Mouse (Mus musculus): ENCODE data around the gene 1110012L19Rik.
"Not testable (repeated sequence)": the region's sequence is repeated elsewhere in the genome, so short reads cannot be mapped to it uniquely, and the experiment has no call there.

Gene 1110012L19Rik

DNA sequence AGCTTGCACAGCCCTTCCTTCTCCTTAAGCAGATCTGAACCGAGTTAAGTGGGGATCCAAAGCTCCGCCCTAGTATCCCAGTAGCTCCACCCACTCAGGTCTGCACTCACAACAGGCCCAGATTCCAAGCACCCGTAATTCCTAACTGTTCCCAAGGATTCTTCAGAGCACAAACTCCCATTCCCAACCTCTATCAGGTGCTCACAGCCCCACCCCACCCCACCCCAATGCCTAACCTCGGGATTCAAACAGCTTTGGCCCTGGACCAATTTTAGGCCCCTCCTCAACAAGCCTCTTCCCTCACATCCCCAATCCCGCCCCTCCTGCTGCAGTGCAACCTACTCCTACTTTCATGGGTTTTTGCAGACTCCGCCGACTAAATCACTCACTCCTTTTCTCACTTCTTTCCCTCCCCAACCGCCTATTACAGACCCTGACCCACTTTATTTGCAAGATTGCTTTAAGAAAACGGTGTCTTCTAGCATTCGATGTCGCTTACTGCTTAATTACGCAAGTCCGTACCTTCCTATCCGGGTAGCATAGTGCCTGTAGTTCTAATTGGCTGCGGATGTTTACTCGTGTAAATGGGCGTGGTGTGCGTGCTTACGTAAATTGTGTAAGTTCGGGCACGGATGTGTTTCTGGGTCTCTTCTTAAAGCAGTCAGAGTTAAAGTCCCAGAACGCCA lies at the start of gene 1110012L19Rik:
Gene 1110012L19Rik (plus strand): TSS at position 602 of the 686 bp plus-strand sequence.
- DNase-seq, result peak; percentile 75 to 79

DNA sequence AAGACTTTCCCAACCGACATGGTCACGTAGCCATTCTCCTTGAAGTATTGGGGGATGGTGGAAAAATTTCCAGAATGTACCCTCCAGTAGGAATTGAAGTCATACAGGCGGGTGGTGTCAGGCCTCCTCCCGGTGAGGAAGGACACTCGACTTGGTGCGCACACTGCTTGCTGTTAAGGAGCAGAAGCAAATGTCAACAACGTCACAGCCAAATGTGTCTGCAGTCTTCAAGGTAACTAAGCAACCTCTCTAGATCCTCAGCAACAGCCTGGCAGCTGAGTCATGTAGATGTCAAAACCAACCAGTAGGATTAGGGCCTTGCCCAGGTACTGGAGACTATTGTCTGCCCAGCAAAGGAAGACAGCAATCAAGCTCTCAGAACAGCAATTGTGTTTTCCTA lies 22.7 kb upstream of the 1110012L19Rik start:
- no peak for DNase-seq

DNA sequence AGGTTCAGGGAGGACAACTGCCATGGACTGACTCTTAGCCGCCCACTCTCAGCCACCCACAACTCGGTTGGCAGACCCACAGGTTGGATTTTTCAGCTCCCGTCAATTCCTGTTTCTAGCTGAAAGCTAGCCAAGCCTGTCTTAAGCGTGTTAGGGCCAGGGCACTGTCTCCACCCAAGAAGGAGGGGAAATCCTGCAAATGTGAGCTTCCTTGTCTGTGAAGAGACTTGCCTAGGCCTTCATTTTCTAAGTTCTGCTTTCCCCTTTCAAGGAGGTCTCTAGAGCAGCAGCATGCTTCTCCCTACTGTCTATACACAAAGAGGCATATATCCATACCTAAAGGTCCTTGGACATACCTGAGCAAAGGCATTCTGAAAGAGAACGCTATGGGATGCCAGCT lies 22.2 kb upstream of the 1110012L19Rik start:
- peak; percentile 11 to 17 for DNase-seq

DNA sequence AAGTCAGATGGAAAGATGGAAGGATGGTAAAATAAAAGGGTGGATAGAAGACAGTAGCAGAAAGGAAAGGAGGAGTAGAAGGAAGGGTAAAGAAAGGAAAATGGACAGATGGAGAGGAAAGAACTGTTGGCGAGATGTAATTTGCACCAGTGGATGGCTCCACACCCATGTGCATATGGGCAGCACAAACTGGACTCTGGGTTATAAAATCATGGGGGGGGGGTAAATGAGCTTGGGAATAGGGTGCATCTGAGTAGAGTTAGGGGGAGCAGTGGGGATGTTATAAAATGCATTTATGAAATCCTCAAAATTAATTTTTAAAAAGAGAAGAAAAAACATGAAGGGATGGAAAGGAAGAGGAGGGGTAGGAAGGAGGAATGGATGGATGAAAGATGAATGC lies 21.5 kb upstream of the 1110012L19Rik start:
- peak in 1 of 2 experiments; percentile 2 for DNase-seq

DNA sequence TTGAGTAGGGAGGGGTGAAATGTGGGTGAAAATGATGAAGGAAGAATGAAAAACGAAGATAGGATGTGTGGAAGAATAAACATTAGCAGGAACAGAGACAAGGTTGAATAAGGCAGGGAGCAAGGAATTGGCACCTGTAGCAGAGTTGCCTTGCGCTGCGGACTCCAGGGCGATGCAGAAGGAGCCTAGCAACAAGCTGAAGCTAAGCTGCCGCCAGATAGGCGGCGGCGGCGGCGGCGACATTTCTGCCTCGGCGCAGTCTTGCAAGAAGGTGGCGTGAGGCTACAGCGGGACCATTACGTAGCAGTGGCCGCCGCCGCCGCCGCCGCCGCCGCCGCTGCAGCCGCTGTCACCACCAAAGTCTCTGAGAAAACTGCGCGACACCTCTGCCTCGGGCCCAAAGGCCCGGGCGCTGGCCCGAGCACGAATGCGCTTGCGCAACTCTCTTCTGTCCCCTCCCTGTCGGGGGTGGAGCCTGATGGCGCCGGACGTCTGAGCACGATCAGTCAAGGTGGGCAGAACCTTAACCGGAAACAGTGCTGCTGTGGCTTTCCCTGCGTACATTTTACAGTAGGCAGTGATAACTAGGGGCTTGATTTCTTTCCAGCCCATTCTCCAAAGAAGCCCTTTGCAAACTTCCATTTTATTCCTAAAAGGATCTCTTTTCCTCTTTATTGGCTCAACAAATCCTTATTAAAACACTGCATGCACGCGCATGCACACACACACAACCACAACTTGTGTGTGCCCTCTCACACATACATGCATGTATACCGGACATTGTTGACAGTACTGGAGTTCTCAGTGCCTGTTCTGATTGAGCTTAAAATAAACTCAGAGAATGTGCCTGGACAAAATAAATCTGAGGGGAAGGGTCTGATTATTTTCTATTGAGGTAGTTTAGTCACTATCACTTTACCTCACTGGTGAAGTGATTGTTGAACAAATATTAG lies 20.7 kb upstream of the 1110012L19Rik start, which contains the start of gene Ids:
Gene Ids (minus strand): TSS at position 424 of the 953 bp plus-strand sequence.
- peak; percentile 90 to 94 for DNase-seq

DNA sequence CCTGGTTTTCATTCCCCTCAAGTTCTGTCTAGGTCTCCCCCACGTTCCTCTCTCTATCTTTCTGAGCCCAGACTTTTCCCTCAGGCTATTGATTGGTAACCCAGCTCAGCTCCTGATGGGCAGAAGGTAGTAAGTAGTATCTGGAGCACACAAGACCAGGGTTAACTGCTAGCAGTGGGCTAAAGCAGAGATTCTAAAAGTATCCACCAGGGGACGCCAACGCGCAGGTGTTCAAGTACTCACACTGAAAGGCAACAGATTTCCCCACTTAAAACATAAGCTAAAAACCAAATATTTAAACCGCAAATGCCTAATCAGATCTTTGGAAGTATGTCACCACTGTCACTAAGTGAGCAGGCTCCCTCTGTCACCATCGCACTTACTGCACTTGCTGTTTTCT lies 15.9 kb upstream of the 1110012L19Rik start:
- DNase-seq, result not testable (repeated sequence)

DNA sequence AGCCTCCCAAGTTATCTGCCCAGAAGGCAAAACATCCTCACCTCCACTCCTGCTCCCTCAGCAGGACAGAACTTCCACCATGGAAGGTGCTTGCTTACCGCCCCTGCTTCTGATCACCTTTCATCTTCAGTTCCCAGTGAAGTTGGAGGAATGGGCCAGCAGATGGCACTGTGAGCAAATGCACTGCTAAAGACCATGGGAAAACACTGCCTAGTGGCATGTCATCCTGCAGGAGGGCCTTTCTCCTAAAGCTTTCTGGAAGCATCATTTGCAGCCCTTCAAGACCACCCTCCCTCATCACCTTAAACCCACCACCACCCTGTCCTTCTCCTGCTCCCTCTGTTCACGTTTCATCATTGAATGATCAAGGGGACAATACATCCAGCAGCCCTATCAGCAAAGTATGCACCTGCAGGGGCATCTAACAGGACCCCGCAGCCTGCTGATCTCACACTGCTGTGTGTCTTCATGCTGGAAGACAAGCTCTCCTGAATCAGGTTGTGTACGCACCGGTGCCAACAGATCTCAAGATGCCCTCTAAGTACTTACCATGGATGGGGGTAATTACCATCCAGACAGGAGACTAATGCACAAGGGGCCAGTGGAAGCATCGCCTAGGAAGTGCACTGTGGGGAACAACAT lies 11.1 kb upstream of the 1110012L19Rik start:
- DNase-seq, result not testable (repeated sequence)

DNA sequence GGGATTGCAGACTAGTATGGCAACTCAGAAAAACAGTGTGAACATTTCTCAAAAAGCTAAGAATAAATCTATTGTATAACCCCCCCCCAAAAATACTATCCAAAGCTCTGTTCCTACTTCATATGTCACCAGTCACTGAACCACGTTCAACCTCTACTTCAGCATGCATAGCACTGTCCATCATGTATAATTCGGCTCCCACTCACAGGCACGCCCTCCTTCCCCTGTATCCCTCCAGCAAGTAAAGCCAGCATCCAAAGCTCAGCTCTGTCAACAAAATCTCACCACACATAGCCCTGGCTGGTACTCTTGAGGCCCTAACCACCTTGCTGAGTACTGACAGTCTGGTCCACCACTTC lies 781 bp upstream of the 1110012L19Rik start:
- no peak for DNase-seq

DNA sequence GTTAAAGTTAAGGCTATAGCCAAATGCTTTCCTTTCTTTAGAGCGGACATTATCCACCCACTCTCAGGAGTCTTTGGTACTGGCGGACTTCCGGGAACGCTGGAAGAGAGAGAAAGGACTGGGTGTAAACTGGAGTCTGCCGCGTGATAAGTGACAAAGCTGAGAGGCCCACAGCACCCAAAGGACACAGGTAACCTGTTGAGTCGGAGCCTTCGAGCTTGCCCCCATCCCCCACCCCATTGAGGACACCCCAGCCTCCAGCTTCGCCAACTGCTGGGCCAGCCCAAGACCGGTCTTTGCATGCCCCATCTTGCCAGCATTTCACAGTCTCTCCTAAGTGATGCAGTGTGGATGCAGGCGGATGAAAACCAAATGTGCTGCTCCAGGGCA lies 280 bp downstream of the 1110012L19Rik start:
- DNase-seq, result peak; percentile 45 to 53

DNA sequence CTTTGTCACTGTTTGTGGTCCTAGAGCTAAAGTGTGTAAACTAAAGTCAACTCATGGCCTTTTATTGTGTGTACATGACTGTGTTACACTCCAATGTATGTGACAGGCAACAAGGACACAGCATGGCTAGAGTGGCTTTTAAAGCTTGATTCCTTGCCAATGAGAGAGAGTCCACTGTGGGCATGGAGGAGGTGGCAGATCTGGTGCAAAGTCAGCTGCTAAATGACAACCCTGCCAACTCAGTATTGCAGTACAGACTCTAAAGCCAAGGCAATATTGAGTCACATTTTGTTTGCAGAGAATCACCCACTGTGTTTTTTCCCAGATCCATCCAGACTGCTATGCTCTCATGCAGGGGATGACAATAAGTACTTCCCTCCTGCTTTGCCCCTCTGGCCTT lies 7.0 kb downstream of the 1110012L19Rik start:
- not testable (repeated sequence) for DNase-seq

DNA sequence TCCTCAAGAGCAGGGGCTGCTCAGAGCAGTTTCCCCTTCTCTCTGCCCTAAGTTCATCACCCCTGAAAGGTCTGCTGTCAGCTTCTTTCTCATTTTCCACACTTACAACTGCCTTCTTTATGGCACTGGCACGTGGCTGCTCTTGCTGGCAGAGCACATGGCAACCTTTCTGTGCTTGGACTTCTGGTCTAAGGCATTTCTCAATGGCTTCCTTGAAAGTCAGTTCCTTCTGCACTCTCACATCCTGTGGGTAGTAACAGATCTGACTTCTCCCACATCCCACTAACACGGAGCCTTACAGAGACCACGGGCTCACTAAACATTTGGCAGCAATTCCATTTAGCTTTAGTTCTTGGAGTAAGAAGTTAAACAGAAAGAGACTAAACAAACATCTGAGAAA lies 39.8 kb downstream of the 1110012L19Rik start:
- DNase-seq, result not testable (repeated sequence)

All from cerebellum, postnatal 10 days (tissue).